Mouse (Mus musculus) B cell, adult 2 months (primary cell): ENCODE measurements around the gene Zfyve27.

Experiments used
- DNase-seq, 2 experiments: peaks; one replicate each; pipeline ENCODE4 v3.0.0; 2022

The Zfyve27 gene

GRCm38 (mm10) chr19:42144067-42144466 is 19.7 kb upstream of the Zfyve27 start:
- DNase-seq: peak in 1 of 2 experiments; percentile 29

GRCm38 (mm10) chr19:42144541-42145167 is 19.1 kb upstream of the Zfyve27 start:
- DNase-seq: peak; percentile 86 to 87

- DNase-seq: no peak
Observed at GRCm38 (mm10) chr19:42145210-42145609, 18.5 kb upstream of the Zfyve27 start.

- DNase-seq: no peak
Observed at GRCm38 (mm10) chr19:42145731-42146130, 18.0 kb upstream of the Zfyve27 start.

- DNase-seq: no peak
Observed at GRCm38 (mm10) chr19:42146276-42147010, 17.3 kb upstream of the Zfyve27 start.

GRCm38 (mm10) chr19:42147170-42147768 is 16.5 kb upstream of the Zfyve27 start, which contains the start of gene Marveld1:
Gene Marveld1, plus strand, starts transcription at chr19:42147400.
- peak in 1 of 2 experiments; percentile 19 for DNase-seq

- DNase-seq: peak; percentile 36 to 52
Observed at GRCm38 (mm10) chr19:42147769-42148568, 15.8 kb upstream of the Zfyve27 start.

GRCm38 (mm10) chr19:42148569-42148860 is 15.2 kb upstream of the Zfyve27 start:
- DNase-seq: no peak

- peak; percentile 82 to 83 for DNase-seq
Observed at GRCm38 (mm10) chr19:42151990-42152389, 11.8 kb upstream of the Zfyve27 start.

GRCm38 (mm10) chr19:42157493-42158237 is 6.1 kb upstream of the Zfyve27 start:
- peak; percentile 17 to 23 for DNase-seq

- DNase-seq: no peak
Observed at GRCm38 (mm10) chr19:42158246-42159017, 5.3 kb upstream of the Zfyve27 start.

- no peak for DNase-seq
Observed at GRCm38 (mm10) chr19:42164188-42164587, 437 bp downstream of the Zfyve27 start.

- DNase-seq: peak; percentile 89 to 91
Observed at GRCm38 (mm10) chr19:42166130-42166529, 2.4 kb downstream of the Zfyve27 start.

- no peak for DNase-seq
Observed at GRCm38 (mm10) chr19:42166766-42167165, 3.0 kb downstream of the Zfyve27 start.

- no peak for DNase-seq
Observed at GRCm38 (mm10) chr19:42167489-42167888, 3.7 kb downstream of the Zfyve27 start.

GRCm38 (mm10) chr19:42169322-42169975 is 5.7 kb downstream of the Zfyve27 start:
- no peak for DNase-seq

- DNase-seq: peak; percentile 97
Observed at GRCm38 (mm10) chr19:42170025-42170969, 6.5 kb downstream of the Zfyve27 start.

GRCm38 (mm10) chr19:42176841-42177240 is 13.1 kb downstream of the Zfyve27 start:
- DNase-seq: no peak

GRCm38 (mm10) chr19:42177461-42177860 is 13.7 kb downstream of the Zfyve27 start:
- DNase-seq: no peak

- no peak for DNase-seq
Observed at GRCm38 (mm10) chr19:42179356-42179755, 15.6 kb downstream of the Zfyve27 start.
